Mouse (Mus musculus): Measurements from ENCODE around the gene H2-Aa. TPM values are rescaled to one million over a fixed set of nuclear protein-coding genes. Genes with fewer than 3 reads are reported as not detected.

Gene H2-Aa
- polyA plus RNA-seq, 1 experiment from 2014 or later: 4.7 TPM

GRCm38 (mm10) chr17:34234926-34235325 lies 52.7 kb downstream of the H2-Aa start:
- whole genome bisulfite sequencing (ENCODE audit: insufficient replicate concordance): 12% methylated on average over 9 of the region's 9 CpGs
- H3K27ac ChIP-seq (ENCODE audit: low read length): no peak overlapping the region
- H3K27me3 ChIP-seq (ENCODE audit: control insufficient read depth, insufficient read depth, low read depth, low read length): no peaks in the 10 kb centered on the region
- no peaks in the 10 kb centered on the region for H3K4me1 ChIP-seq (ENCODE audit: control insufficient read depth, low read depth, low read length)
- H3K4me3 ChIP-seq (ENCODE audit: low read depth, low read length): no peak overlapping the region
- peak; percentile 56 for ATAC-seq (ENCODE audit: low read depth)
- no peaks in the 10 kb centered on the region for H3K9me3 ChIP-seq (replicated peaks; ENCODE audit: control insufficient read depth, low read length)
- no peaks in the 10 kb centered on the region for H3K36me3 ChIP-seq (ENCODE audit: control insufficient read depth, insufficient read depth)
- no peak overlapping the region for H3K9ac ChIP-seq (ENCODE audit: low read depth, low read length)
- H3K4me2 ChIP-seq (ENCODE audit: low read depth, low read length): no peak overlapping the region

Other genes with a start within 250 kb of the H2-Aa start
- 0.26 and 0.27 TPM in 2 replicates for gene Col11a2, start 248.4 kb downstream of the H2-Aa start, polyA plus RNA-seq (2015; fragmentation: Nextera tagmentation; extraction: Ambion mirVana)
- gene H2-Oa, start 195.5 kb downstream of the H2-Aa start, polyA plus RNA-seq (2015; fragmentation: Nextera tagmentation; extraction: Ambion mirVana): 0.43 and 0.57 TPM in 2 replicates
- 5.3 and 5.5 TPM in 2 replicates for gene H2-DMa, start 168.3 kb downstream of the H2-Aa start, polyA plus RNA-seq (2015; fragmentation: Nextera tagmentation; extraction: Ambion mirVana)
- gene Brd2, start 165.2 kb downstream of the H2-Aa start, polyA plus RNA-seq (2015; fragmentation: Nextera tagmentation; extraction: Ambion mirVana): 32.0 and 35.8 TPM in 2 replicates
- 0.74 and 1.0 TPM in 2 replicates for gene H2-DMb2, start 144.5 kb downstream of the H2-Aa start, polyA plus RNA-seq (2015; fragmentation: Nextera tagmentation; extraction: Ambion mirVana)
- gene H2-DMb1, start 134.8 kb downstream of the H2-Aa start, polyA plus RNA-seq (2015; fragmentation: Nextera tagmentation; extraction: Ambion mirVana): 1.3 and 1.5 TPM in 2 replicates
- gene Tap1, start 100.3 kb downstream of the H2-Aa start, polyA plus RNA-seq (2015; fragmentation: Nextera tagmentation; extraction: Ambion mirVana): 3.8 and 4.2 TPM in 2 replicates
- gene Psmb9, start 100.1 kb downstream of the H2-Aa start, polyA plus RNA-seq (2015; fragmentation: Nextera tagmentation; extraction: Ambion mirVana): 9.6 and 9.7 TPM in 2 replicates
- 17.7 and 18.5 TPM in 2 replicates for gene Psmb8, start 90.1 kb downstream of the H2-Aa start, polyA plus RNA-seq (2015; fragmentation: Nextera tagmentation; extraction: Ambion mirVana)
- 6.7 TPM in 2 replicates for gene Tap2, start 84.3 kb downstream of the H2-Aa start, polyA plus RNA-seq (2015; fragmentation: Nextera tagmentation; extraction: Ambion mirVana)
- 0.44 and 0.54 TPM in 2 replicates for gene H2-Ob, start 48.9 kb downstream of the H2-Aa start, polyA plus RNA-seq (2015; fragmentation: Nextera tagmentation; extraction: Ambion mirVana)
- gene H2-Ab1, start 30.1 kb downstream of the H2-Aa start, polyA plus RNA-seq (2015; fragmentation: Nextera tagmentation; extraction: Ambion mirVana): 8.9 and 12.0 TPM in 2 replicates
- 3.1 and 3.2 TPM in 2 replicates for gene H2-Eb1, start 18.0 kb upstream of the H2-Aa start, polyA plus RNA-seq (2015; fragmentation: Nextera tagmentation; extraction: Ambion mirVana)
- not detected in 2 replicates for gene H2-Eb2, start 37.8 kb upstream of the H2-Aa start, polyA plus RNA-seq (2015; fragmentation: Nextera tagmentation; extraction: Ambion mirVana)
- 0.04 and 0.13 TPM in 2 replicates for gene Btnl2, start 67.0 kb upstream of the H2-Aa start, polyA plus RNA-seq (2015; fragmentation: Nextera tagmentation; extraction: Ambion mirVana)
- gene Btnl1, start 89.3 kb upstream of the H2-Aa start, polyA plus RNA-seq (2015; fragmentation: Nextera tagmentation; extraction: Ambion mirVana): 0.06 and 0.31 TPM in 2 replicates
- 0.12 and 0.16 TPM in 2 replicates for gene BC051142, start 111.0 kb upstream of the H2-Aa start, polyA plus RNA-seq (2015; fragmentation: Nextera tagmentation; extraction: Ambion mirVana)
- 0.14 TPM in 1 of 2 replicates, not detected in the other for gene Btnl4, start 189.5 kb upstream of the H2-Aa start, polyA plus RNA-seq (2015; fragmentation: Nextera tagmentation; extraction: Ambion mirVana)
- gene Btnl6, start 229.5 kb upstream of the H2-Aa start, polyA plus RNA-seq (2015; fragmentation: Nextera tagmentation; extraction: Ambion mirVana): 0.17 TPM in 1 of 2 replicates, not detected in the other